9 mouse cellular contexts compared by ENCODE assay signal in genomic region chr10:93594022-93594482, GRCm38 (mm10). TPM values are rescaled to one million over a fixed set of nuclear protein-coding genes. Genes with fewer than 3 reads are reported as not detected.
DNase-seq lines count a peak whose midpoint lies in the region; ATAC-seq and TF ChIP-seq lines count a peak whose summit lies in the region.
"Had no signal": no experiment of that assay in that cellular context is flagged by ENCODE, and none has a peak within 500 bp of the region (broad histone marks: within the 10 kb centered on the region; RNA-seq: fewer than 3 reads in every experiment).

No protein-coding gene starts in this region.

- peak overlapping the region; percentile 78 for H3K4me2 ChIP-seq in embryonic facial prominence, embryonic 15.5 days (replicated peaks)
- H3K4me2 ChIP-seq in limb, embryonic 13.5 days (replicated peaks), result peak overlapping the region; percentile 82
- H3K4me2 ChIP-seq in midbrain, embryonic 15.5 days, result peak overlapping the region; percentile 83

- peak overlapping the region; percentile 50 for H3K4me3 ChIP-seq in bone marrow macrophage, adult 2 months (ENCODE audit: insufficient read depth, low read length)
- peak overlapping the region; percentile 46 for H3K4me3 ChIP-seq in embryonic facial prominence, embryonic 15.5 days (replicated peaks)
- H3K4me3 ChIP-seq in limb, embryonic 13.5 days, result peak overlapping the region; percentile 47
- peak overlapping the region; percentile 47 for H3K4me3 ChIP-seq in midbrain, embryonic 15.5 days
- H3K4me3 ChIP-seq in spleen, adult 2 months (ENCODE audit: extremely low read depth, insufficient read depth, insufficient read length), result peak overlapping the region; percentile 44

- H3K27ac ChIP-seq in bone marrow macrophage, adult 2 months (ENCODE audit: insufficient read depth, low read depth, low read length), result no peak overlapping the region
- no peak overlapping the region for H3K27ac ChIP-seq in embryonic facial prominence, embryonic 15.5 days (replicated peaks)
- H3K27ac ChIP-seq in limb, embryonic 13.5 days, result no peak overlapping the region
- peak overlapping the region; percentile 68; the same call in 1 of the 2 replicates for H3K27ac ChIP-seq in midbrain, embryonic 15.5 days
- H3K27ac ChIP-seq in spleen, adult 2 months (ENCODE audit: insufficient read depth, low read length), result no peak overlapping the region

- no peaks in the 10 kb centered on the region for H3K36me3 ChIP-seq in embryonic facial prominence, embryonic 15.5 days
- H3K36me3 ChIP-seq in limb, embryonic 13.5 days, result no peaks in the 10 kb centered on the region
- no peaks in the 10 kb centered on the region for H3K36me3 ChIP-seq in midbrain, embryonic 15.5 days (replicated peaks)
- no peaks in the 10 kb centered on the region for H3K36me3 ChIP-seq in spleen, adult 2 months (ENCODE audit: control insufficient read depth, insufficient read depth, low read length)
- H3K36me3 ChIP-seq: G1E had no signal

- ATAC-seq in embryonic facial prominence, embryonic 15.5 days (ENCODE audit: insufficient number of reproducible peaks, low FRiP score, low TSS enrichment, low read depth), result peak; percentile 52; the same call in 1 of the 2 replicates
- ATAC-seq in limb, embryonic 13.5 days (ENCODE audit: low FRiP score, low read depth), result peak; percentile 71
- ATAC-seq in midbrain, embryonic 15.5 days (replicated peaks), result peak; percentile 80

- H3K27me3 ChIP-seq in embryonic facial prominence, embryonic 15.5 days, result no peaks in the 10 kb centered on the region
- H3K27me3 ChIP-seq in limb, embryonic 13.5 days, result no peaks in the 10 kb centered on the region
- no peaks in the 10 kb centered on the region for H3K27me3 ChIP-seq in midbrain, embryonic 15.5 days (replicated peaks)
- H3K27me3 ChIP-seq in spleen, adult 2 months (ENCODE audit: control insufficient read depth, insufficient read depth, low read length), result no peaks in the 10 kb centered on the region

- TF ChIP-seq CTCF in bone marrow macrophage, adult 2 months (IDR thresholded peaks at IDR 0.05; ENCODE audit: low read depth, low read length), result 0 out of 2 replicates have a peak, but pooled peaks have one; percentile 23
- peak; percentile 30; the same call in 1 of the 2 replicates for TF ChIP-seq CTCF in spleen, adult 2 months (IDR thresholded peaks at IDR 0.05; ENCODE audit: extremely low read depth, insufficient read depth, insufficient read length, insufficient replicate concordance)

- TF ChIP-seq POLR2A in bone marrow macrophage, adult 2 months (IDR thresholded peaks at IDR 0.05; ENCODE audit: borderline replicate concordance, low read depth, low read length), result no peak
- no peak for TF ChIP-seq POLR2A in spleen, adult 2 months (IDR thresholded peaks at IDR 0.05; ENCODE audit: low read depth, low read length)

- H3K9me3 ChIP-seq in embryonic facial prominence, embryonic 15.5 days (replicated peaks), result no peaks in the 10 kb centered on the region
- H3K9me3 ChIP-seq in limb, embryonic 13.5 days, result no peaks in the 10 kb centered on the region
- no peaks in the 10 kb centered on the region for H3K9me3 ChIP-seq in midbrain, embryonic 15.5 days
- H3K9me3 ChIP-seq: G1E had no signal

- peak; percentile 80 for DNase-seq in A20 (ENCODE audit: low read depth, low spot score)
- DNase-seq in heart, adult 9 months (ENCODE audit: low spot score in 2 of 2), result peak; percentile 66 to 85
- DNase-seq in kidney, adult 9 months, result peak; percentile 92
- peak; percentile 75 to 79 for DNase-seq in spleen, adult 2 months (ENCODE audit: low read depth in 1 of 2, low spot score in 2 of 2)

- H3K4me1 ChIP-seq in bone marrow macrophage, adult 2 months (ENCODE audit: control insufficient read depth, insufficient read depth, low read length), result peaks cover 5% of the 10 kb centered on the region; the same call in 1 of the 2 replicates
- H3K4me1 ChIP-seq in embryonic facial prominence, embryonic 15.5 days, result 0 out of 2 replicates have a peak, but pooled peaks cover 10% of the 10 kb centered on the region
- H3K4me1 ChIP-seq in limb, embryonic 13.5 days, result 0 out of 2 replicates have a peak, but pooled peaks cover 3% of the 10 kb centered on the region
- peaks cover 8% of the 10 kb centered on the region; the same call in 1 of the 2 replicates for H3K4me1 ChIP-seq in midbrain, embryonic 15.5 days
- peaks cover 3% of the 10 kb centered on the region; the same call in 1 of the 2 replicates for H3K4me1 ChIP-seq in spleen, adult 2 months (ENCODE audit: control insufficient read depth, insufficient read depth, insufficient read length)

- H3K9ac ChIP-seq in embryonic facial prominence, embryonic 15.5 days, result peak overlapping the region; percentile 23; the same call in 1 of the 2 replicates
- peak overlapping the region; percentile 63 for H3K9ac ChIP-seq in limb, embryonic 13.5 days
- H3K9ac ChIP-seq in midbrain, embryonic 15.5 days, result peak overlapping the region; percentile 57

- 2% methylated on average over 22 of the region's 22 CpGs for WGBS in embryonic facial prominence, embryonic 15.5 days
- under 1% methylated on average over 22 of the region's 22 CpGs for WGBS in limb, embryonic 13.5 days
- WGBS in midbrain, embryonic 15.5 days, result 3% methylated on average over 22 of the region's 22 CpGs
- 1% methylated on average over 22 of the region's 22 CpGs for WGBS in spleen, adult 2 months

RNA-seq across cellular contexts. Expression of gene Snrpf, which starts 4.5 kb away (rescaled TPM):
- 14.2 and 21.9 TPM in 2 replicates for polyA plus RNA-seq in bone marrow macrophage, adult 2 months (2012; ENCODE audit: insufficient read depth, insufficient read length, missing spikeins)
- 103 and 107 TPM in 2 replicates for polyA plus RNA-seq in embryonic facial prominence, embryonic 15.5 days (2015; fragmentation: Nextera tagmentation; extraction: Ambion mirVana)
- polyA plus RNA-seq in limb, embryonic 13.5 days (2015; fragmentation: Nextera tagmentation; extraction: Ambion mirVana), result 118 and 122 TPM in 2 replicates
- 59.1 and 60.3 TPM in 2 replicates for polyA plus RNA-seq in midbrain, embryonic 15.5 days (2015; fragmentation: Nextera tagmentation; extraction: Ambion mirVana)
- polyA plus RNA-seq in spleen, adult 2 months (2012; rRNA removed), result 40.8 and 79.5 TPM in 2 replicates

RNA-seq across cellular contexts. Expression of gene Ntn4, which starts 46.4 kb away (rescaled TPM):
- 0.20 TPM in 1 of 2 replicates, not detected in the other for polyA plus RNA-seq in bone marrow macrophage, adult 2 months (2012; ENCODE audit: insufficient read depth, insufficient read length, missing spikeins)
- 1.1 TPM in 2 replicates for polyA plus RNA-seq in embryonic facial prominence, embryonic 15.5 days (2015; fragmentation: Nextera tagmentation; extraction: Ambion mirVana)
- 0.74 and 0.87 TPM in 2 replicates for polyA plus RNA-seq in limb, embryonic 13.5 days (2015; fragmentation: Nextera tagmentation; extraction: Ambion mirVana)
- polyA plus RNA-seq in midbrain, embryonic 15.5 days (2015; fragmentation: Nextera tagmentation; extraction: Ambion mirVana), result 1.2 and 1.8 TPM in 2 replicates
- polyA plus RNA-seq in spleen, adult 2 months (2012; rRNA removed), result 5.6 and 6.2 TPM in 2 replicates
- polyA plus RNA-seq: G1E had no signal

RNA-seq across cellular contexts. Expression of gene Ccdc38, which starts 53.6 kb away (rescaled TPM):
- polyA plus RNA-seq in bone marrow macrophage, adult 2 months (2012; ENCODE audit: insufficient read depth, insufficient read length, missing spikeins), result not detected in 2 replicates
- 0.41 TPM in 2 replicates for polyA plus RNA-seq in embryonic facial prominence, embryonic 15.5 days (2015; fragmentation: Nextera tagmentation; extraction: Ambion mirVana)
- 0.28 and 0.32 TPM in 2 replicates for polyA plus RNA-seq in limb, embryonic 13.5 days (2015; fragmentation: Nextera tagmentation; extraction: Ambion mirVana)
- polyA plus RNA-seq in midbrain, embryonic 15.5 days (2015; fragmentation: Nextera tagmentation; extraction: Ambion mirVana), result 0.30 and 0.33 TPM in 2 replicates
- polyA plus RNA-seq in spleen, adult 2 months (2012; rRNA removed), result 0.02 TPM in 1 of 2 replicates, not detected in the other
- polyA plus RNA-seq: G1E had no signal

RNA-seq across cellular contexts. Expression of gene Amdhd1, which starts 54.2 kb away (rescaled TPM):
- polyA plus RNA-seq in bone marrow macrophage, adult 2 months (2012; ENCODE audit: insufficient read depth, insufficient read length, missing spikeins), result not detected in 2 replicates
- 0.11 and 0.29 TPM in 2 replicates for polyA plus RNA-seq in embryonic facial prominence, embryonic 15.5 days (2015; fragmentation: Nextera tagmentation; extraction: Ambion mirVana)
- 0.47 and 0.55 TPM in 2 replicates for polyA plus RNA-seq in limb, embryonic 13.5 days (2015; fragmentation: Nextera tagmentation; extraction: Ambion mirVana)
- 0.06 and 0.11 TPM in 2 replicates for polyA plus RNA-seq in midbrain, embryonic 15.5 days (2015; fragmentation: Nextera tagmentation; extraction: Ambion mirVana)
- polyA plus RNA-seq in spleen, adult 2 months (2012; rRNA removed), result 0.04 and 0.11 TPM in 2 replicates
- polyA plus RNA-seq: G1E had no signal
